Mouse (Mus musculus) cerebellum, adult (tissue): ENCODE data around the gene Mad2l1bp.
A peak's percentile ranks its signal among the peaks of the same experiment; 100 is the strongest.

Source experiments
- ATAC-seq: cut with Nextera tagmentation; 2 replicates; pipeline ENCODE4 v1.9.2; 2017; ENCODE audit warnings: mild to moderate bottlenecking, moderate library complexity, mixed read lengths; ENCODE audit not compliant: insufficient number of reproducible peaks, low FRiP score, low TSS enrichment

Gene Mad2l1bp

DNA sequence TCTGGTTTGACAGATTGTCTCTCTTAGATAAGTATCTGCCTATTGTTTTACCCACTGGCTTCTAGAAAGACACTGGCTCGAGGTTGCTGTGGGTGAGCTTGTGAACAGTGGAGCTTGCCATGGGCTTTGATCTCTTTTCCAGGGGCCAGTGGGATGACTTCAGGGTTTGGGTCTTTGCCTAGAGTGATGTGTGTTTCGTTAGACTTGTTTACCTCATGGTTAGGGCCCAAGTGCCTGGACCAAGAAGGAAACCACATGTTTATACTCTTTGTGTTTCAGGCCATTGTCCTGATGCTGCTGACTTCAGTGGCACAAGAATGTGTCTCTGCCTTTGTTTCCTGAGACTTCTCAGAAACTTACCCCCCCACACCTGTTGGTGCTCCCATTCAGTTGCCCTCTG, 37.9 kb downstream of the Mad2l1bp start:
- no peak for ATAC-seq

GRCm38 (mm10) chr17:46110402-46111289, 42.7 kb downstream of the Mad2l1bp start, which contains the start of gene Mrps18a:
Gene Mrps18a (plus strand): TSS chr17:46110986.
- ATAC-seq: peak; percentile 97

GRCm38 (mm10) chr17:46108286-46108685, 45.1 kb downstream of the Mad2l1bp start:
- ATAC-seq: no peak

DNA sequence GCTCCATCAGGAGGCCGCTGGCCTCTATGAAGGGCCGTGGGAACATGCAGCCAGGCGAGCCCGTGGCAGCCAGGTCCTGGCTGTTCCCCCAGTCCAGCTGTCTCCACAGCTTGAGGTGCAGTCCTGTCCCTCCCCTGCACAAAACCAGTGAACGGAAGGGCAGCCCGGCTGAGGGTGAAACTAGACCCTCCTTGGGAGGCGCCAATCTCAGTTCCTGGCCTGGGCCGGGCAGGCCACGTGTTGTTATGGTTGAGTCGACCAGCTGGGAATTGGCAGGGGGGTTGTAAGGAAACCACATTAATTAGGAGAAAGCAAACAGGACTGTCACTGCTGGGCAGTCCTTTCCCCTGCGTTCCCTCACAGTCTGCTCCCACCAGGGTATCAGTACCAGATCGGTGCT, 48.9 kb downstream of the Mad2l1bp start:
- ATAC-seq: no peak

- no peak for ATAC-seq
Observed at GRCm38 (mm10) chr17:46102608-46103159, 50.7 kb downstream of the Mad2l1bp start.

DNA sequence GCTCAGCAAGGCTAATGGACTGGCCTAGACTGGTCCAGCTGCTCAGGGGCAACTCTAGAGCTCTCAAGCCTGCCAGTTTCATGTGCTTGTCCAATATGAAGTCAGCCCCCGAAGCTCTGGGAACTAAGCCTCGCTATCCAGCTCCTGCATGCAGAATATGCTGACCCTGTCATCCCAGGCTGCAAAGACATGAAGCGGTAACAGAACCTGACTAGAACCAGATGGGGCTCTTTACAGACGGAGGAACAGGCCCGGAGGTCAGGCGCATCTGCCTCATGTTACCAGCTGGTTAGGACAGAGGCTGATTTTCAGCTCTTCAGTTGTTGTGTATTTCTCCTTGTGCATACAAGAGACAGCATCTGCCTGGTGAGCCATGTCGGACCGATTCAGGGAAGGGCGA, 51.4 kb downstream of the Mad2l1bp start:
- no peak for ATAC-seq

DNA sequence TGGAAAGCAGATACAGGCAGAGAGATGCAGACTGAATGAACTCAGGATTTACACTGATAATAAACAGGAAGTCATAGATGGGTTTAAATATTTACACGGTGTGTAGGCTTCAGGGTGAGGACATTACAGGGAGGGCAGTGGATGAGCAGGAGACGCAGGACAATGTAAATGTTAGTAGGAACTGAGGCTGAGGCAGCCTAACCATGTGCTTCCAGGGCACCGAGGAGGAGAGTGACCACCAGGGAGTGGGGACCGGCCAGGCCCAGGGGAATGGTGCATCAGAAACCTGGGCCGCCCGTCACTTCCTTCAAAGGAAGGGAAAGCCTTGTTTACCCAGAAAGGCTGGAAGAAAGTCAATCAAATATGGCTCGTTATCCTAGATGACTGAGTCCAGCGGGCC, 54.8 kb downstream of the Mad2l1bp start:
- ATAC-seq: no peak
